Mouse (Mus musculus) T-cell, adult 2 months (primary cell): ENCODE data around the gene Ap5s1.
A peak's percentile ranks its signal among the peaks of the same experiment; 100 is the strongest.

Experiments used
- DNase-seq: peaks from one replicate; pipeline ENCODE4 v3.0.0; 2022; ENCODE audit warnings: low spot score

Gene Ap5s1

GRCm38 (mm10) chr2:131206778-131207177 lies at the start of gene Ap5s1:
Gene Ap5s1, plus strand, starts transcription at chr2:131207078.
- no peak for DNase-seq

- no peak for DNase-seq
Measured at GRCm38 (mm10) chr2:131159491-131159910, 47.4 kb upstream of the Ap5s1 start.

- peak; percentile 95 for DNase-seq
Measured at GRCm38 (mm10) chr2:131159938-131160581, 46.8 kb upstream of the Ap5s1 start, which contains the start of gene 1700037H04Rik. Gene 1700037H04Rik, minus strand, starts transcription at chr2:131160081.

- DNase-seq, result peak; percentile 3
Measured at GRCm38 (mm10) chr2:131160671-131161111, 46.2 kb upstream of the Ap5s1 start.

GRCm38 (mm10) chr2:131163924-131164323 lies 43.0 kb upstream of the Ap5s1 start:
- no peak for DNase-seq

- DNase-seq, result no peak
Measured at GRCm38 (mm10) chr2:131166172-131166571, 40.7 kb upstream of the Ap5s1 start.

- no peak for DNase-seq
Measured at GRCm38 (mm10) chr2:131167984-131168383, 38.9 kb upstream of the Ap5s1 start.

- no peak for DNase-seq
Measured at GRCm38 (mm10) chr2:131168914-131169313, 38.0 kb upstream of the Ap5s1 start.

GRCm38 (mm10) chr2:131170936-131171335 lies 35.9 kb upstream of the Ap5s1 start:
- DNase-seq, result no peak

GRCm38 (mm10) chr2:131171401-131172104 lies 35.3 kb upstream of the Ap5s1 start:
- peak; percentile 58 for DNase-seq

- DNase-seq, result no peak
Measured at GRCm38 (mm10) chr2:131172322-131172721, 34.6 kb upstream of the Ap5s1 start.

- DNase-seq, result peak; percentile 71
Measured at GRCm38 (mm10) chr2:131174700-131175099, 32.2 kb upstream of the Ap5s1 start.

- DNase-seq, result no peak
Measured at GRCm38 (mm10) chr2:131175286-131175944, 31.5 kb upstream of the Ap5s1 start.

GRCm38 (mm10) chr2:131175945-131176309 lies 31.0 kb upstream of the Ap5s1 start:
- DNase-seq, result no peak

- no peak for DNase-seq
Measured at GRCm38 (mm10) chr2:131176491-131176890, 30.4 kb upstream of the Ap5s1 start.

GRCm38 (mm10) chr2:131177932-131178331 lies 28.9 kb upstream of the Ap5s1 start:
- no peak for DNase-seq

GRCm38 (mm10) chr2:131178828-131179245 lies 28.0 kb upstream of the Ap5s1 start:
- no peak for DNase-seq

GRCm38 (mm10) chr2:131179246-131179886 lies 27.5 kb upstream of the Ap5s1 start:
- DNase-seq, result peak; percentile 41

GRCm38 (mm10) chr2:131179990-131180587 lies 26.8 kb upstream of the Ap5s1 start, which contains the start of gene Cenpb:
Gene Cenpb, minus strand, starts transcription at chr2:131180067.
- DNase-seq, result peak; percentile 68

GRCm38 (mm10) chr2:131186343-131186742 lies 20.5 kb upstream of the Ap5s1 start:
- no peak for DNase-seq

- DNase-seq, result peak; percentile 76
Measured at GRCm38 (mm10) chr2:131186771-131187601, 19.9 kb upstream of the Ap5s1 start, which contains the start of the genes Cdc25b and Spef1. Gene Cdc25b, plus strand, starts transcription at chr2:131186949. Gene Spef1, minus strand, starts transcription at chr2:131187282.
